28 mouse cellular contexts compared by ENCODE assay signal in genomic region chr2:156414996-156415395, GRCm38 (mm10). TPM values are rescaled to one million over a fixed set of nuclear protein-coding genes. Genes with fewer than 3 reads are reported as not detected.
"Had no signal": no experiment of that assay in that cellular context is flagged by ENCODE, and none has a peak within 500 bp of the region (broad histone marks: within the 10 kb centered on the region; RNA-seq: fewer than 3 reads in every experiment).

No protein-coding gene starts in this region.

- H3K4me3 ChIP-seq: left cerebral cortex, adult 2 months; limb, embryonic 10.5 days; limb, embryonic 12.5 days; limb, embryonic 13.5 days; limb, embryonic 15.5 days; liver, embryonic 12.5 days; liver, embryonic 13.5 days; liver, embryonic 15.5 days; lung, embryonic 15.5 days; megakaryocyte, embryonic 14.5 days; midbrain, embryonic 10.5 days; midbrain, embryonic 12.5 days; midbrain, embryonic 13.5 days; midbrain, embryonic 15.5 days had no signal

- H3K27ac ChIP-seq: left cerebral cortex, adult 2 months; limb, embryonic 10.5 days; limb, embryonic 12.5 days; limb, embryonic 13.5 days; limb, embryonic 15.5 days; liver, embryonic 12.5 days; liver, embryonic 13.5 days; liver, embryonic 14.5 days; liver, embryonic 15.5 days; lung, embryonic 15.5 days; midbrain, embryonic 10.5 days; midbrain, embryonic 12.5 days; midbrain, embryonic 13.5 days; midbrain, embryonic 15.5 days had no signal

- H3K36me3 ChIP-seq: limb, embryonic 10.5 days; limb, embryonic 12.5 days; limb, embryonic 13.5 days; limb, embryonic 15.5 days; liver, embryonic 12.5 days; liver, embryonic 13.5 days; liver, embryonic 15.5 days; lung, embryonic 15.5 days; midbrain, embryonic 10.5 days; midbrain, embryonic 12.5 days; midbrain, embryonic 13.5 days; midbrain, embryonic 15.5 days had no signal

- DNase-seq: left cerebral cortex, postnatal 4 days; liver; liver, embryonic 13.5 days; liver, postnatal 0 days; lung, adult 2 months; lung, embryonic 14.5 days; lung, postnatal 10 days; lung, postnatal 14 days; lung, postnatal 36 days; lung, postnatal 4 days; midbrain, embryonic 14.5 days had no signal

- H3K4me2 ChIP-seq: limb, embryonic 12.5 days; limb, embryonic 13.5 days; limb, embryonic 15.5 days; liver, embryonic 11.5 days; liver, embryonic 12.5 days; liver, embryonic 13.5 days; liver, embryonic 15.5 days; lung, embryonic 14.5 days; lung, embryonic 15.5 days; midbrain, embryonic 11.5 days; midbrain, embryonic 12.5 days; midbrain, embryonic 13.5 days; midbrain, embryonic 15.5 days had no signal

- H3K27me3 ChIP-seq: midbrain, embryonic 15.5 days had no signal

RNA-seq across cellular contexts. Expression of gene Epb41l1, which starts 5.7 kb away (rescaled TPM):
- total RNA-seq: megakaryocyte-erythroid progenitor cell, adult 5-6 weeks had no signal
